ENCODE assay signal across 26 mouse cellular contexts in the genomic region with DNA sequence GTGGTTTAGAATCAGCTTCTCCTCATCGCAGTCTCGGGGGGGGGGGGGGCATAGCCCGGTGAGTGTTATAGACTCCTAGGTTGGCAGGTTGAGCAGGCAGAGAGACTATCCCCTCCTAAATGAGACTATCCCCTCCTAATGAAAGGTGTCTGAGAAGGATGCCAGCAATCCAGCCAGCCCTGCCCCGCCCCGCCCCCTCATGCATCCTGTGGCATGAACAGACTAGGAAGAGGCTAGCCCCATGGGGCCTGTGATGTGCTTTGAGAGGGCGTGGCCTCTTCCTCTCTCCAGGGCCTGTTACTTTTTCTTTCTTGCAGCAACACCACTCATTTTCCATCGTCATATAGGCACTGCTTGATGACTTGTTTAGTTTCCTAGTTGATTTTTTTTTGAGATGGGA. TPM values are rescaled to one million over a fixed set of nuclear protein-coding genes. Genes with fewer than 3 reads are reported as not detected.
"Had no signal": no experiment of that assay in that cellular context is flagged by ENCODE, and none has a peak within 500 bp of the region (broad histone marks: within the 10 kb centered on the region; RNA-seq: fewer than 3 reads in every experiment).

No protein-coding gene starts in this region.

- H3K27ac ChIP-seq: heart, adult 2 months; heart, embryonic 13.5 days; heart, embryonic 15.5 days; hindbrain, embryonic 13.5 days; hindbrain, embryonic 15.5 days; hindbrain, postnatal 0 days; kidney, embryonic 15.5 days; kidney, postnatal 0 days; limb, embryonic 13.5 days; limb, embryonic 15.5 days; liver, embryonic 12.5 days had no signal

- H3K4me3 ChIP-seq: heart, adult 2 months; heart, embryonic 13.5 days; heart, embryonic 15.5 days; hindbrain, embryonic 13.5 days; hindbrain, embryonic 15.5 days; kidney, embryonic 15.5 days; limb, embryonic 13.5 days; limb, embryonic 15.5 days; liver, embryonic 12.5 days had no signal

- ATAC-seq: hindbrain, postnatal 0 days; intestine, embryonic 16.5 days; liver, embryonic 12.5 days had no signal

- DNase-seq: gastrocnemius, postnatal 14 days; gastrocnemius, postnatal 36 days; heart, adult 11 months; heart, adult 2 months; heart, postnatal 14 days; heart, postnatal 36 days; kidney, adult 11 months; kidney, adult 2 months; kidney, adult 9 months; kidney, postnatal 14 days; kidney, postnatal 36 days; layer of hippocampus, adult 9-11 months; layer of hippocampus, postnatal 36 days; left cerebral cortex, postnatal 4 days had no signal

- H3K4me1 ChIP-seq: heart, embryonic 13.5 days; heart, embryonic 15.5 days; hindbrain, embryonic 13.5 days; hindbrain, embryonic 15.5 days; kidney, embryonic 15.5 days; limb, embryonic 13.5 days; limb, embryonic 15.5 days; liver, embryonic 12.5 days had no signal

RNA-seq across cellular contexts. Expression of a gene that starts 15.0 kb away (rescaled TPM):
- polyA plus RNA-seq: limb, embryonic 11.5 days had no signal
